Mouse (Mus musculus) intestine, postnatal 0 days (tissue): ENCODE results near the gene Alyref. TPM values are rescaled to one million over a fixed set of nuclear protein-coding genes. Genes with fewer than 3 reads are reported as not detected.
"Not testable (repeated sequence)": the region's sequence is repeated elsewhere in the genome, so short reads cannot be mapped to it uniquely, and the experiment has no call there.

ENCODE experiments used
- ATAC-seq: fragments of 200-750 bp; cut with Nextera tagmentation; 2 replicates; pipeline ENCODE4 v1.8.0; 2017; ENCODE audit warnings: mild to moderate bottlenecking, moderate TSS enrichment, moderate library complexity
- H3K27ac ChIP-seq: fragments of 300-500 bp; sonication (generic); 2 replicates; pipeline ENCODE4 v1.5.1; 2014; ENCODE audit warnings: mild to moderate bottlenecking, low read depth, low read length, moderate library complexity
- H3K27me3 ChIP-seq: fragments of 300-500 bp; sonication (generic); replicated peaks from 2 replicates; pipeline ENCODE4 v1.6.1; 2014; ENCODE audit warnings: low read length, mixed read lengths; ENCODE audit not compliant: control insufficient read depth, insufficient read depth
- H3K36me3 ChIP-seq: fragments of 300-500 bp; sonication (generic); 2 replicates; pipeline ENCODE4 v1.6.1; 2014; ENCODE audit warnings: mild to moderate bottlenecking, moderate library complexity; ENCODE audit not compliant: control insufficient read depth, insufficient read depth
- H3K4me1 ChIP-seq: fragments of 300-500 bp; sonication (generic); replicated peaks from 2 replicates; pipeline ENCODE4 v1.6.1; 2014; ENCODE audit warnings: antibody characterized with exemption, low read length, mixed read lengths; ENCODE audit not compliant: control insufficient read depth, insufficient read depth
- H3K4me2 ChIP-seq: fragments of 300-500 bp; sonication (generic); replicated peaks from 2 replicates; pipeline ENCODE4 v1.6.1; 2014; ENCODE audit warnings: low read depth, mild to moderate bottlenecking, moderate library complexity
- H3K4me3 ChIP-seq: fragments of 300-500 bp; sonication (generic); 2 replicates; pipeline ENCODE4 v1.5.1; 2014; ENCODE audit warnings: low read depth, low read length
- H3K9ac ChIP-seq: fragments of 300-500 bp; sonication (generic); 2 replicates; pipeline ENCODE4 v1.6.1; 2014; ENCODE audit warnings: mild to moderate bottlenecking, low read depth, low read length
- H3K9me3 ChIP-seq: fragments of 300-500 bp; sonication (generic); 2 replicates; pipeline ENCODE4 v1.6.1; 2016; ENCODE audit warnings: mixed run types; ENCODE audit not compliant: control insufficient read depth
- CTCF ChIP-seq: sonication (generic); IDR thresholded peaks from 2 replicates; pipeline ENCODE4 v1.5.1; 2016; ENCODE audit warnings: low read depth, mild to moderate bottlenecking, control low read depth, antibody characterized with exemption, moderate library complexity
- WGBS: fragments of 180-500 bp; shearing (Covaris S2); extraction: QIAGEN DNeasy Blood & Tissue Kit; methylation state at CpG from one replicate; pipeline ENCODE4 v1.1.7; 2014; 5-methylcytosine and 5-hydroxymethylcytosine counted together
- polyA plus RNA-seq: library from polyadenylated mRNA; unstranded; fragments of >200 nt; fragmentation: Nextera tagmentation; extraction: Ambion mirVana; gene quantifications from 2 replicates; pipeline ENCODE4 v1.2.1, GENCODE M21; 2015

The Alyref gene
- polyA plus RNA-seq, 1 experiment from 2014 or later: 226 TPM

DNA sequence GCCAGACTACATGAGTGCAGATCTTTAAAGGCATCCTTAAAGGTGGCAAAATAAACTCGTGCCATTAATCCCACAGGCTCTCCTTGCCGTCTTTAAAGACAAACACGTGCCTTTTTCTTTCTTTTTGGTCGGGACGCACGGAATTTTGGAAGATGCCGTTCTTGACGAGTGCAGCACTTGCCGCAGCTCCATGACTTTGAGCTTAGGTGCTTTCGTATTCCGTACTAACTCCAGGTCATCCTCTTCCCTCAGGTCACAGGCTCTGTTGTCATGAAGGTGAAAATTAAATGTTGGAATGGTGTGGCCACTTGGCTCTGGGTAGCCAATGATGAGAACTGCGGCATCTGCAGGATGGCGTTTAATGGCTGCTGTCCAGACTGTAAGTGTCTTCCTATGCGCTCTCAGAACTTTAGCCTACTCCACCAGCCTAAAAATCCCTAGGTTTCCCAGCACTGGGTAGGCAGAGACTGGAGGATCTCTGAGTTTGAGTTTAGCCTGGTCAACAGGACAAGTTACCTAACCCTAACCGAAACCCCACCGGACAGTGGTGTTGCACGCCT is 905 bp upstream of the Alyref start:
- no peak for TF ChIP-seq CTCF
- 47% methylated on average over 17 of the region's 17 CpGs for WGBS
- Histone ChIP-seq H3K27ac (no peak overlapping the region), H3K27me3 (no peaks in the 10 kb centered on the region), H3K4me2 (peak overlapping the region; percentile 77), H3K36me3 (peaks cover 44% of the 10 kb centered on the region), H3K9me3 (no peaks in the 10 kb centered on the region), H3K9ac (peak overlapping the region; percentile 97), H3K4me3 (peak overlapping the region; percentile 65), H3K4me1 (0 out of 2 replicates have a peak, but pooled peaks cover 6% of the 10 kb centered on the region)
- ATAC-seq: no peak

DNA sequence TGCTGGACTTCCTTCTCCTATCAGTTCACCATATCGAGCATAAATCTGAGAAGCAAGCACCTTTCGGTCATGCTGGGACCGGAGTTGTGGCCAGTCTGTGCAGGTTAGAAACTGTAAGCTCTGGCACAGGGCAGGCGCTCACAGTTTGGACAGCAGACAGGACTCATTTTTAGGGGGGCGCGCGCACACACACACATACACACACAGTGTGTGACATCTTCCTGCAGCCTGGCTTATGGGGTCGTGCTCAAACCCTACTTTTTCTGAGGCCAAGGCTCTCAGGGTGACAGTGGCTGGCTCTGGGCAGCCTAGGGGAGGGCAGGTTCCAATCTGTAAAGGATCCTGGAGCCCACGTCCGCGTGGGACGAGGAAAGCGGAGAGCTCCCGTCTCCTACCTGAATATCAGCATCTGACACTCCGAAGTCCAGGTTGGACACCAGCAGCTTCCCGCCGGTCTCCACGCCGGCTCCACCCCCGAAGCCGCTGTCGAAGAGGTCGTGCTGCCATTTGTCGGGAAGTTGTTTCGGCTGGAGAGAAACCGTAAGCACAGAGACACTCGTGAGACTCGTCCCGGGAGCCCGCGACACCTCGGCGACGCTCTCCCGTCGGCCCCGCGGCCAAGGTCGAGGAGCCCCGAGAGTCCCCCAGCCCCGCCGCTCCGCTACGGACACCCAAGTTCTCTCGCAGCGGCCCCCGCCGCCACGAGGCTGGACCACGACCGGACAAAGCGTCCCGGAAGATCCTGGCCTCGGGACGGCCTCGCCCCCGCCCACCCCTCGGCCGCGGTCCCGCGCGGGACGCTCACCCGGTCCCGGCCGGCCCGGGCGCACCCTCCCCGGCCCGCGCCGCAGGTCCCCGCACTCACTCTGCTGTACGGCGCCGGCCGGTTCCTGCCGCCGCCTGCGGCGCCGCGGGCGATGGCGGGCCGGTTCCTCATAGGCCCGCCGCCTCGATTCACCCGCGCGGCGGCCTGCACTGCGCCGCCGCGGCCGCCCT is 627 bp downstream of the Alyref start:
- Histone ChIP-seq H3K4me1 (0 out of 2 replicates have a peak, but pooled peaks cover 6% of the 10 kb centered on the region), H3K4me3 (peak overlapping the region; percentile 65), H3K4me2 (peak overlapping the region; percentile 77), H3K9ac (peak overlapping the region; percentile 97), H3K36me3 (peaks cover 44% of the 10 kb centered on the region), H3K27me3 (no peaks in the 10 kb centered on the region), H3K27ac (peak overlapping the region; percentile 94), H3K9me3 (no peaks in the 10 kb centered on the region)
- no peak for TF ChIP-seq CTCF
- ATAC-seq: peak; percentile 39
- 2% methylated on average over 80 of the region's 99 CpGs for WGBS

DNA sequence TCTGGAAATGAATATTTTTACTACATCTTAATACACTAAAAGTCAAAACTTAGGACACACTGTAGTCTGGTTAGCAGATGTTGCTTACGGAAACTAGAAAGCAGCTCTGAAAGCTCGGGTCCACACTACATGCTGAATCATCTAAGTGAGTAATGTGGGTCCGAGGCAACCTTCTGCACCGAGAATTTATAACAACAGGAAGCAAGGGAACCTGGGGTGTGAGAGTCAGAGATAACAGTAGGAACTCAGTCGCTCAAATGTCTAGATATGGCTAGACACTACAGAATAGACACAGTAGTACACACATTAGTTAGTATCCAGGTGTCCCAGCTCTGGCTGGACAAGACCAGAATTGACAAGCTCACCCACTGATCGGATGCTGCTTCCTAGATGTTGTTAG is 9.6 kb downstream of the Alyref start:
- Histone ChIP-seq H3K4me2 (no peak overlapping the region), H3K36me3 (peaks cover 58% of the 10 kb centered on the region), H3K9me3 (no peaks in the 10 kb centered on the region), H3K4me3 (no peak overlapping the region), H3K27ac (no peak overlapping the region; the same call in 1 of the 2 replicates), H3K27me3 (no peaks in the 10 kb centered on the region), H3K9ac (no peak overlapping the region), H3K4me1 (no peaks in the 10 kb centered on the region)
- ATAC-seq: no peak
- no peak for TF ChIP-seq CTCF
- 87% methylated on average over 6 of the region's 6 CpGs for WGBS

DNA sequence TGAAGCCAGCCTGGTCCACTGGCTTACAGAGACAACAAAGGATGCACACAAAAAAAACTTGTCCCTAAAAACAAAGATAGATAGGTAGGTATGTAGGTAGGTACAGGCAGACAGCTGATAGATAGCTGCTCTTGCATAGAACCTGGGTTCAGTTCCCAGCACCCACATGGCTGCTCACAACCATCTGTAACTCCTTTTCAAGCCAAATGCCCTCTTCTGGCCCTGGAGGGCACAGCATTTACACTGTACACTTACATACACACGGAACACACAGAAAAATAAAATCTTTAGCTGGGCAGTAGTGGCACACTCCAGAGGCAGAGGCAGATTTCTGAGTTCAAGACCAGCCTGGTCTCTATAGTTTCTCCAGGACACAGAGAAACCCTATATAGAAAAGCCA is 14.2 kb downstream of the Alyref start:
- 0 out of 2 replicates have a peak, but pooled peaks have one; percentile 9 for TF ChIP-seq CTCF
- no peaks in the 10 kb centered on the region for H3K9me3 ChIP-seq
- 100% methylated on average over 1 of the region's 1 CpGs for WGBS

DNA sequence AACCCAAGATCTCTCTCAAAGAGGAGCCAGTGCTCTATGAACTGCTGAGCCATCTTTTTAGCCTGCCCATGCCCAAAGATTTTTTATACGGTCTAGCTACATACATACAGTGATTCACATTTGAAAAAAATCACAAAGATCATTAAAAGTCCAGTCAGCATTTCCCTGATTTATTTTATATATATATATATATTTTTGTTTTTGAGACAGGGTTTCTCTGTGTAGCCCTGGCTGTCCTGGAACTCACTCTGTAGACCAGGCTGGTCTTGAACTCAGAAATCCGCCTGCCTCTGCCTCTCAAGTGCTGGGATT is 15.2 kb downstream of the Alyref start:
- not testable (repeated sequence) for H3K4me2 ChIP-seq, H3K9ac ChIP-seq, ATAC-seq, H3K27ac ChIP-seq, H3K27me3 ChIP-seq, H3K4me3 ChIP-seq, H3K9me3 ChIP-seq
- WGBS: 97% methylated on average over 2 of the region's 2 CpGs
- Histone ChIP-seq H3K36me3 (peaks cover 37% of the 10 kb centered on the region), H3K4me1 (0 out of 2 replicates have a peak, but pooled peaks cover 14% of the 10 kb centered on the region)

More for the DNA sequence above, 14.2 kb downstream of the Alyref start:
- no peak overlapping the region for H3K4me3 ChIP-seq
- no peak overlapping the region for H3K27ac ChIP-seq
- no peaks in the 10 kb centered on the region for H3K27me3 ChIP-seq
- 0 out of 2 replicates have a peak, but pooled peaks cover 14% of the 10 kb centered on the region for H3K4me1 ChIP-seq
- no peak overlapping the region for H3K9ac ChIP-seq
- H3K36me3 ChIP-seq: peaks cover 36% of the 10 kb centered on the region
- no peak overlapping the region for H3K4me2 ChIP-seq
- ATAC-seq: no peak

DNA sequence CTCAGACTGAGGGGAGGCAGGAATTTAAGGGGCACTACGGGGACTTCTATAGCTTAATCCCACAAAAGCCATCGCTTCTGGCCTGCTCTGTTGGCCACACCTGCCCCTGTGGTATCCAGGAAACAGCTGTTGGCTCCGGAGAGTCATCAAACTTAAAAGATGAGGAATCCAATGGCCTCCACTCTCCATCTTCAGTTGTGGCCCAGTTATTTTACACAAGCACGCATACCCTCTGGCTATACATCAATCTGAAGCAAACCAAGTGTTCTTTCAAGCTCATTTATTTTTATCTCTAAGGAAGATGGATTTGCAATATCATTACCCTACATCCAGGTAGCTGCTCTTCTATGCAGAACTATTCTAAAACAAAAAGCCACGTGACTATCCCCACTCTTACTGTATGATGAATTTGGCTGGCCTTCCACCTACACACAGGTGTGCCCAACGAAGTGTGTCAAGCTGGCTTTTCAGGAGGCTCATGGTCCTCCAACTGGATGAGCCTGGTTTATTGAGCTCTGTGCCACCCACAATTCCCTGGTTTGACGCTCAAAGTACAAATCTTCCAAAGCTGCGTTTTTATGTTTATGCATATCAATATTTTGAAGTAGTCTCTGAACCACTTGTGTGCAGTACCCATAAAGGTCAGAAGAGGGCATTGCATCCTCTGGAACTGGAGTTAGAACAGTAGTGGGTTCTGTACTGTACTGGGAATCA is 15.7 kb downstream of the Alyref start:
- no peaks in the 10 kb centered on the region for H3K27me3 ChIP-seq
- H3K4me3 ChIP-seq: peak overlapping the region; percentile 85
- 70% methylated on average over 8 of the region's 8 CpGs for WGBS
- 0 out of 2 replicates have a peak, but pooled peaks cover 14% of the 10 kb centered on the region for H3K4me1 ChIP-seq
- H3K9ac ChIP-seq: peak overlapping the region; percentile 100; the same call in 1 of the 2 replicates
- H3K27ac ChIP-seq: peak overlapping the region; percentile 99
- TF ChIP-seq CTCF: peak; percentile 72
- peak overlapping the region; percentile 86 for H3K4me2 ChIP-seq
- no peak for ATAC-seq
- no peaks in the 10 kb centered on the region for H3K9me3 ChIP-seq
- H3K36me3 ChIP-seq: peaks cover 37% of the 10 kb centered on the region
